Mouse (Mus musculus): ENCODE measurements at regions not wholly inside any gene's neighbourhood (a gene's known extent, or its start where the extent isn't known, plus 50 kb on each side); places are given as distances from the start of the nearest gene placed in this dataset.

GRCm38 (mm10) chr5:47426040-47426439, 556.9 kb upstream of the Slit2 start:
- Histone ChIP-seq H3ac (ENCODE audit: control insufficient read depth, insufficient read length) (no peak overlapping the region), H3K79me2 (ENCODE audit: control insufficient read depth, insufficient read depth) (no peaks in the 10 kb centered on the region), H3K27me3 (ENCODE audit: control insufficient read depth, insufficient read depth, insufficient read length) (no peaks in the 10 kb centered on the region), H3K4me2 (ENCODE audit: low read depth) (no peak overlapping the region), H3K36me3 (ENCODE audit: control insufficient read depth, insufficient read depth) (no peaks in the 10 kb centered on the region), H3K4me3 (no peak overlapping the region)
- TF ChIP-seq POLR2AphosphoS2 (IDR thresholded peaks at IDR 0.05; ENCODE audit: insufficient read length, low read depth), result no peak

GRCm38 (mm10) chr5:47426467-47426866, 556.5 kb upstream of the Slit2 start:
- TF ChIP-seq MYOD1 (IDR thresholded peaks at IDR 0.05; ENCODE audit: control insufficient read depth in 1 of 3, insufficient read length in 2 of 3, low read depth in 2 of 3) (no peak), MYOG (IDR thresholded peaks at IDR 0.05; ENCODE audit: control insufficient read depth in 1 of 3, insufficient read depth in 1 of 3, insufficient read length in 2 of 3, low read depth in 2 of 3) (no peak), POLR2AphosphoS2 (IDR thresholded peaks at IDR 0.05; ENCODE audit: insufficient read length, low read depth) (no peak), TCF3 (IDR thresholded peaks at IDR 0.05; ENCODE audit: insufficient read length, low read depth) (no peak), TCF12 (IDR thresholded peaks at IDR 0.05; ENCODE audit: insufficient read depth, poor library complexity, severe bottlenecking) (no peak), CEBPB (IDR thresholded peaks at IDR 0.05; ENCODE audit: insufficient read depth, poor library complexity, severe bottlenecking) (no peak), POLR2A (IDR thresholded peaks at IDR 0.05; ENCODE audit: insufficient read length, low read depth) (no peak), USF1 (IDR thresholded peaks at IDR 0.05; ENCODE audit: low read depth) (no peak), REST (IDR thresholded peaks at IDR 0.05; ENCODE audit: insufficient read depth, insufficient read length) (no peak), SRF (IDR thresholded peaks at IDR 0.05; ENCODE audit: control insufficient read depth, insufficient read length, low read depth) (no peak), MAX (IDR thresholded peaks at IDR 0.05; ENCODE audit: low read depth) (no peak)
- Histone ChIP-seq H3K36me3 (ENCODE audit: control insufficient read depth, insufficient read depth) (no peaks in the 10 kb centered on the region), H3ac (ENCODE audit: control insufficient read depth, insufficient read length) (no peak overlapping the region), H3K79me2 (ENCODE audit: control insufficient read depth, insufficient read depth) (no peaks in the 10 kb centered on the region), H3K4me3 (no peak overlapping the region), H3K4me2 (ENCODE audit: low read depth) (no peak overlapping the region), H3K27me3 (ENCODE audit: control insufficient read depth, insufficient read depth, insufficient read length) (no peaks in the 10 kb centered on the region)

GRCm38 (mm10) chr5:47429217-47430172, 553.4 kb upstream of the Slit2 start:
- H3K27me3 ChIP-seq (ENCODE audit: control insufficient read depth, insufficient read depth, insufficient read length), result no peaks in the 10 kb centered on the region
- TF ChIP-seq USF1 (IDR thresholded peaks at IDR 0.05; ENCODE audit: low read depth) (no peak), CEBPB (IDR thresholded peaks at IDR 0.05; ENCODE audit: insufficient read depth, poor library complexity, severe bottlenecking) (no peak), POLR2A (IDR thresholded peaks at IDR 0.05; ENCODE audit: insufficient read length, low read depth) (no peak), E2F4 (IDR thresholded peaks at IDR 0.05; ENCODE audit: insufficient read depth) (no peak), MYOD1 (IDR thresholded peaks at IDR 0.05; ENCODE audit: control insufficient read depth in 1 of 3, insufficient read length in 2 of 3, low read depth in 2 of 3) (no peak), SRF (IDR thresholded peaks at IDR 0.05; ENCODE audit: control insufficient read depth, insufficient read length, low read depth) (no peak), MAX (IDR thresholded peaks at IDR 0.05; ENCODE audit: low read depth) (no peak), REST (IDR thresholded peaks at IDR 0.05; ENCODE audit: insufficient read depth, insufficient read length) (no peak), TCF12 (IDR thresholded peaks at IDR 0.05; ENCODE audit: insufficient read depth, poor library complexity, severe bottlenecking) (no peak), POLR2AphosphoS2 (IDR thresholded peaks at IDR 0.05; ENCODE audit: insufficient read length, low read depth) (no peak), TCF3 (IDR thresholded peaks at IDR 0.05; ENCODE audit: insufficient read length, low read depth) (no peak), MYOG (IDR thresholded peaks at IDR 0.05; ENCODE audit: control insufficient read depth in 1 of 3, insufficient read depth in 1 of 3, insufficient read length in 2 of 3, low read depth in 2 of 3) (no peak)
- no peak overlapping the region for H3K4me3 ChIP-seq
- no peaks in the 10 kb centered on the region for H3K79me2 ChIP-seq (ENCODE audit: control insufficient read depth, insufficient read depth)
- H3K36me3 ChIP-seq (ENCODE audit: control insufficient read depth, insufficient read depth), result no peaks in the 10 kb centered on the region
- peak overlapping the region; percentile 48 for H3K4me2 ChIP-seq (ENCODE audit: low read depth)
- H3ac ChIP-seq (ENCODE audit: control insufficient read depth, insufficient read length), result no peak overlapping the region

GRCm38 (mm10) chr5:47431599-47432328, 551.2 kb upstream of the Slit2 start:
- Histone ChIP-seq H3K36me3 (ENCODE audit: control insufficient read depth, insufficient read depth) (no peaks in the 10 kb centered on the region), H3K4me3 (no peak overlapping the region), H3K79me2 (ENCODE audit: control insufficient read depth, insufficient read depth) (no peaks in the 10 kb centered on the region), H3ac (ENCODE audit: control insufficient read depth, insufficient read length) (no peak overlapping the region), H3K4me2 (ENCODE audit: low read depth) (no peak overlapping the region), H3K27me3 (ENCODE audit: control insufficient read depth, insufficient read depth, insufficient read length) (no peaks in the 10 kb centered on the region)
- TF ChIP-seq REST (IDR thresholded peaks at IDR 0.05; ENCODE audit: insufficient read depth, insufficient read length) (no peak), SRF (IDR thresholded peaks at IDR 0.05; ENCODE audit: control insufficient read depth, insufficient read length, low read depth) (no peak), POLR2A (IDR thresholded peaks at IDR 0.05; ENCODE audit: insufficient read length, low read depth) (no peak), MAX (IDR thresholded peaks at IDR 0.05; ENCODE audit: low read depth) (no peak), CEBPB (IDR thresholded peaks at IDR 0.05; ENCODE audit: insufficient read depth, poor library complexity, severe bottlenecking) (no peak), TCF3 (IDR thresholded peaks at IDR 0.05; ENCODE audit: insufficient read length, low read depth) (no peak), MYOG (IDR thresholded peaks at IDR 0.05; ENCODE audit: control insufficient read depth in 1 of 3, insufficient read depth in 1 of 3, insufficient read length in 2 of 3, low read depth in 2 of 3) (peak in 1 of 3 experiments; percentile 78), TCF12 (IDR thresholded peaks at IDR 0.05; ENCODE audit: insufficient read depth, poor library complexity, severe bottlenecking) (no peak), POLR2AphosphoS2 (IDR thresholded peaks at IDR 0.05; ENCODE audit: insufficient read length, low read depth) (no peak), MYOD1 (IDR thresholded peaks at IDR 0.05; ENCODE audit: control insufficient read depth in 1 of 3, insufficient read length in 2 of 3, low read depth in 2 of 3) (peak in 1 of 3 experiments; percentile 27), USF1 (IDR thresholded peaks at IDR 0.05; ENCODE audit: low read depth) (peak; percentile 25), E2F4 (IDR thresholded peaks at IDR 0.05; ENCODE audit: insufficient read depth) (no peak)
